Mouse (Mus musculus): Measurements from ENCODE around the gene Fen1. TPM values are rescaled to one million over a fixed set of nuclear protein-coding genes. Genes with fewer than 3 reads are reported as not detected.

Fen1 gene
- total RNA-seq, 2 experiments from 2014 or later: 10.5 to 11.6 TPM

- Histone ChIP-seq H3K4me3 (no peak overlapping the region), H3K27ac (no peak overlapping the region)
- no peak for DNase-seq (ENCODE audit: extremely low spot score in 1 of 2, low spot score in 2 of 2)
- no peak for TF ChIP-seq CTCF (IDR thresholded peaks at IDR 0.05)
- intact Hi-C loops (cut with DNase I): loop anchor here (10.0 kb wide), 2 partner anchors 125 to 965 kb away; no protein-coding TSS in a partner anchor
Measured at GRCm38 (mm10) chr19:10189940-10190339, 14.0 kb downstream of the Fen1 start.

GRCm38 (mm10) chr19:10189022-10189421 lies 14.9 kb downstream of the Fen1 start:
- Histone ChIP-seq H3K4me3 (no peak overlapping the region), H3K27ac (peak overlapping the region; percentile 37)
- intact Hi-C loops (cut with DNase I): no loop called here
- DNase-seq (ENCODE audit: extremely low spot score in 1 of 2, low spot score in 2 of 2): no peak
- TF ChIP-seq CTCF (IDR thresholded peaks at IDR 0.05): no peak

GRCm38 (mm10) chr19:10188281-10188811 lies 15.6 kb downstream of the Fen1 start:
- TF ChIP-seq CTCF (IDR thresholded peaks at IDR 0.05): no peak
- peak overlapping the region; percentile 37 for H3K27ac ChIP-seq
- H3K4me3 ChIP-seq: no peak overlapping the region
- intact Hi-C loops (cut with DNase I): loop anchor here (1.0 kb wide), 1 partner anchor 88 kb away; no protein-coding TSS in a partner anchor
- peak; percentile 32 to 73 for DNase-seq (ENCODE audit: extremely low spot score in 1 of 2, low spot score in 2 of 2)

- Histone ChIP-seq H3K4me3 (no peak overlapping the region), H3K27ac (no peak overlapping the region)
- intact Hi-C loops (cut with DNase I): no loop called here
- no peak for TF ChIP-seq CTCF (IDR thresholded peaks at IDR 0.05)
- DNase-seq (ENCODE audit: extremely low spot score in 1 of 2, low spot score in 2 of 2): no peak
Measured at GRCm38 (mm10) chr19:10186569-10186968, 17.4 kb downstream of the Fen1 start.

GRCm38 (mm10) chr19:10185876-10186275 lies 18.1 kb downstream of the Fen1 start:
- no peak overlapping the region for H3K27ac ChIP-seq

GRCm38 (mm10) chr19:10184096-10184495 lies 19.9 kb downstream of the Fen1 start:
- H3K27ac ChIP-seq: peak overlapping the region; percentile 97
- DNase-seq (ENCODE audit: extremely low spot score in 1 of 2, low spot score in 2 of 2): no peak
- intact Hi-C loops (cut with DNase I): loop anchor here (5.0 kb wide), 1 partner anchor 287 kb away; the partner anchor contains the start of gene Incenp
- TF ChIP-seq CTCF (IDR thresholded peaks at IDR 0.05): no peak
- peak overlapping the region; percentile 74 for H3K4me3 ChIP-seq

More at GRCm38 (mm10) chr19:10185876-10186275, 18.1 kb downstream of the Fen1 start:
- TF ChIP-seq CTCF (IDR thresholded peaks at IDR 0.05): no peak
- H3K4me3 ChIP-seq: no peak overlapping the region
- no peak for DNase-seq (ENCODE audit: extremely low spot score in 1 of 2, low spot score in 2 of 2)
- intact Hi-C loops (cut with DNase I): no loop called here

- DNase-seq (ENCODE audit: extremely low spot score in 1 of 2, low spot score in 2 of 2): peak; percentile 77 to 78
- intact Hi-C loops (cut with DNase I): loop anchor here (2.0 to 5.0 kb wide), 2 partner anchors 143 to 286 kb away; partner anchors contain the start of genes Fads3 and Incenp
- TF ChIP-seq CTCF (IDR thresholded peaks at IDR 0.05): no peak
- Histone ChIP-seq H3K27ac (peak overlapping the region; percentile 97), H3K4me3 (peak overlapping the region; percentile 74)
Measured at GRCm38 (mm10) chr19:10183299-10183983, 20.5 kb downstream of the Fen1 start.

GRCm38 (mm10) chr19:10182670-10183298 lies 21.2 kb downstream of the Fen1 start, which contains the start of gene Fads1:
TSS of gene Fads1 (plus strand) at chr19:10182888.
- intact Hi-C loops (cut with DNase I): loop anchor here (1.0 to 5.0 kb wide), 3 partner anchors 81 to 285 kb away; partner anchors contain the start of genes Fads2, Fads3 and Incenp
- H3K27ac ChIP-seq: peak within 1 kb of the TSS; percentile 97
- TF ChIP-seq CTCF (IDR thresholded peaks at IDR 0.05): peak; percentile 67
- peak; percentile 94 to 96 for DNase-seq (ENCODE audit: extremely low spot score in 1 of 2, low spot score in 2 of 2)
- peak within 1 kb of the TSS; percentile 74 for H3K4me3 ChIP-seq

- no peak for TF ChIP-seq CTCF (IDR thresholded peaks at IDR 0.05)
Measured at GRCm38 (mm10) chr19:10182142-10182541, 21.8 kb downstream of the Fen1 start.

GRCm38 (mm10) chr19:10181225-10181624 lies 22.7 kb downstream of the Fen1 start:
- intact Hi-C loops (cut with DNase I): loop anchor here (5.0 kb wide), 1 partner anchor 284 kb away; the partner anchor contains the start of gene Incenp
- TF ChIP-seq CTCF (IDR thresholded peaks at IDR 0.05): no peak
- no peak for DNase-seq (ENCODE audit: extremely low spot score in 1 of 2, low spot score in 2 of 2)
- H3K4me3 ChIP-seq: no peak overlapping the region
- H3K27ac ChIP-seq: peak overlapping the region; percentile 28; the same call in 1 of the 2 replicates

More at GRCm38 (mm10) chr19:10182142-10182541, 21.8 kb downstream of the Fen1 start:
- peak overlapping the region; percentile 74 for H3K4me3 ChIP-seq
- DNase-seq (ENCODE audit: extremely low spot score in 1 of 2, low spot score in 2 of 2): no peak
- H3K27ac ChIP-seq: peak overlapping the region; percentile 97
- intact Hi-C loops (cut with DNase I): loop anchor here (1.0 to 5.0 kb wide), 3 partner anchors 81 to 285 kb away; partner anchors contain the start of genes Fads2, Fads3 and Incenp

- intact Hi-C loops (cut with DNase I): no loop called here
- DNase-seq (ENCODE audit: extremely low spot score in 1 of 2, low spot score in 2 of 2): no peak
- no peak for TF ChIP-seq CTCF (IDR thresholded peaks at IDR 0.05)
- Histone ChIP-seq H3K27ac (no peak overlapping the region), H3K4me3 (no peak overlapping the region)
Measured at GRCm38 (mm10) chr19:10176941-10177372, 27.0 kb downstream of the Fen1 start.
